ENCODE assay signal across 1 mouse cellular context in the genomic region with DNA sequence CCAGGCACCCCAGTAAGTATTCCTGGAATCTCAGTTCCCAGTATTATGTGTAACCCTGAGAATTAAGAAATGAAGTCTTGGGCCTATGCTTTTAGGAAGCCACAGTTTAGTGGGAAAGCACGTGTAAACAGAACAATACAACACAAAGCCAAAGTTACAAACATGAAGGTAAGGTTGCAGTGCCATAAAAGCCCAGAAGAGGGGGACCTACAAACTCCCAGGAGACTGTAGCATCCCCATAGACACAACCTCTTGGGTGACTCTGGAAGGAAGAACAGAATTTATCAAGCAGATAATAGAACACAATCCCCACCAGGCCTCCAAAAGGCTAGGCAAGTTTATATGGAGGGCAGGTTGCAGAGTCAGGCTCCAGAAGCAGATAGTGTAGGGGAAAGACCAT.
TF ChIP-seq lines count a peak whose summit lies in the region.

No protein-coding gene starts in this region.

TF ChIP-seq in MEL, 35 proteins besides CTCF, POLR2A, EP300 and RAD21:
- TF ChIP-seq NRF1 (IDR thresholded peaks at IDR 0.05; ENCODE audit: insufficient read depth, low read depth, low read length, poor library complexity, severe bottlenecking) (no peak), MAFK (IDR thresholded peaks at IDR 0.05; ENCODE audit: borderline replicate concordance, low read depth, low read length) (no peak), ZMIZ1 (IDR thresholded peaks at IDR 0.05; ENCODE audit: low read depth, low read length) (no peak), JUND (IDR thresholded peaks at IDR 0.05; ENCODE audit: low read depth, low read length) (no peak), TAL1 (IDR thresholded peaks at IDR 0.05; ENCODE audit: low read length) (no peak), SMC3 (IDR thresholded peaks at IDR 0.05; ENCODE audit: low read depth, low read length) (peak; percentile 69), ZC3H11A (IDR thresholded peaks at IDR 0.05; ENCODE audit: low read depth, low read length) (peak; percentile 14; the same call in 1 of the 2 replicates), TCF12 (IDR thresholded peaks at IDR 0.05; ENCODE audit: low read depth, low read length) (no peak), POLR2AphosphoS5 (IDR thresholded peaks at IDR 0.05; ENCODE audit: borderline replicate concordance, low read depth, low read length) (no peak), E2F4 (IDR thresholded peaks at IDR 0.05; ENCODE audit: borderline replicate concordance, low read depth, low read length) (no peak), GATA1 (IDR thresholded peaks at IDR 0.05; ENCODE audit: low read depth, low read length) (no peak), SIN3A (IDR thresholded peaks at IDR 0.05; ENCODE audit: low read length) (no peak), MXI1 (IDR thresholded peaks at IDR 0.05; ENCODE audit: low read depth, low read length) (no peak)
